Comparison of ENCODE assay signal across 25 mouse cellular contexts in the genomic region with DNA sequence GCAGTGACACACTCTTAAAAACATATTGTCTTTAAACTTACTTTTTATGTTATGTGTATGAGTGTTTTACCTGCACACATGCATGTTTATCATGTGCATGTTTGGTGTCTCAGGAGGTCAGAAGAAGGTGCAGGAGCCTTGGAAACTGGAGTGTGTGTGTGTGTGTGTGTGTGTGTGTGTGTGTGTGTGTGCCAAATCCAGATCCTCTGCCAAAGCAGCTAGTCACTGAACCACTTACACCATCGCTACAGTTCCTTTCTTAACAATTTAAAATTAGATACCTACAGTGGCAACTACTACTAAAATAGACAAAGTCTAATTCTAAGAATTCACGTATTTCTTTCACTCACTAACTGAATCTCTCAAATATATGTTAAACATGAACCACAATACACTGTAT.
DNase-seq lines count a peak whose midpoint lies in the region; ATAC-seq and TF ChIP-seq lines count a peak whose summit lies in the region.
"Had no signal": no experiment of that assay in that cellular context is flagged by ENCODE, and none has a peak within 500 bp of the region (broad histone marks: within the 10 kb centered on the region; RNA-seq: fewer than 3 reads in every experiment).

No protein-coding gene starts in this region.

- peak overlapping the region; percentile 24; the same call in 1 of the 2 replicates for H3K27ac ChIP-seq in left cerebral cortex, adult 2 months
- H3K27ac ChIP-seq: embryonic facial prominence, embryonic 13.5 days; embryonic facial prominence, embryonic 15.5 days; forebrain, embryonic 10.5 days; forebrain, embryonic 12.5 days had no signal

- no peak for DNase-seq in frontal cortex, postnatal 14 days (ENCODE audit: low spot score in 2 of 2)
- DNase-seq in left cerebral cortex, adult 2 months (ENCODE audit: extremely low spot score in 1 of 2, low spot score in 2 of 2), result no peak
- DNase-seq in left cerebral cortex, adult 11 months (ENCODE audit: low spot score), result no peak
- no peak for DNase-seq in ovary, adult 18-20 months (ENCODE audit: low spot score)
- DNase-seq: adrenal gland, adult 2 months; adrenal gland, postnatal 10 days; adrenal gland, postnatal 25 days; B cell, adult 2 months; cerebellum, adult 11-12 months; cerebellum, adult 2 months; cerebellum, adult 9-11 months; cerebellum, postnatal 14 days; cerebellum, postnatal 36 days; embryo, embryonic 11 days had no signal

- ATAC-seq in frontal cortex, adult (ENCODE audit: low TSS enrichment), result peak; percentile 25; the same call in 1 of the 2 replicates
- ATAC-seq: activated CD4-positive, CD25-positive, alpha-beta regulatory T cell, adult 4 months; CD4-positive, CD25-positive, alpha-beta regulatory T cell, adult 4 months; forebrain, embryonic 14.5 days; forebrain, embryonic 16.5 days; Patski had no signal

- intact Hi-C loops in left cerebral cortex, adult 2 months (cut with DNase I), result no loop called here

- H3K4me3 ChIP-seq in left cerebral cortex, adult 2 months, result no peak overlapping the region
- H3K4me3 ChIP-seq: embryonic facial prominence, embryonic 13.5 days; embryonic facial prominence, embryonic 15.5 days; erythroblast, embryonic 14.5 days; forebrain, embryonic 10.5 days; forebrain, embryonic 12.5 days had no signal

- no peak for TF ChIP-seq CTCF in left cerebral cortex, adult 2 months (IDR thresholded peaks at IDR 0.05)
